Mouse (Mus musculus): ENCODE measurements at regions not wholly inside any gene's neighbourhood (a gene's known extent, or its start where the extent isn't known, plus 50 kb on each side); places are given as distances from the start of the nearest gene placed in this dataset.

GRCm38 (mm10) chr4:87718166-87718805 lies 314.9 kb downstream of the Mllt3 start:
- DNase-seq (ENCODE audit: low read depth, low spot score), result no peak

- no peak for DNase-seq (ENCODE audit: low read depth, low spot score)
Measured at GRCm38 (mm10) chr4:87715212-87715933, 317.8 kb downstream of the Mllt3 start.

- DNase-seq (ENCODE audit: low read depth, low spot score), result no peak
Measured at GRCm38 (mm10) chr4:87712691-87713090, 320.5 kb downstream of the Mllt3 start.

- no peak for DNase-seq (ENCODE audit: low read depth, low spot score)
Measured at GRCm38 (mm10) chr4:87712286-87712685, 320.9 kb downstream of the Mllt3 start.

- DNase-seq (ENCODE audit: low read depth, low spot score), result no peak
Measured at GRCm38 (mm10) chr4:87711185-87711827, 321.9 kb downstream of the Mllt3 start.

GRCm38 (mm10) chr4:87708981-87709645 lies 324.1 kb downstream of the Mllt3 start:
- no peak for DNase-seq (ENCODE audit: low read depth, low spot score)

- no peak for DNase-seq (ENCODE audit: low read depth, low spot score)
Measured at GRCm38 (mm10) chr4:87707386-87707785, 325.8 kb downstream of the Mllt3 start.

- DNase-seq (ENCODE audit: low read depth, low spot score), result no peak
Measured at GRCm38 (mm10) chr4:87702834-87703233, 330.3 kb downstream of the Mllt3 start.

- no peak for DNase-seq (ENCODE audit: low read depth, low spot score)
Measured at GRCm38 (mm10) chr4:87702290-87702689, 330.9 kb downstream of the Mllt3 start.

GRCm38 (mm10) chr4:87701024-87701423 lies 332.1 kb downstream of the Mllt3 start:
- DNase-seq (ENCODE audit: low read depth, low spot score), result no peak

GRCm38 (mm10) chr4:87700508-87700907 lies 332.7 kb downstream of the Mllt3 start:
- no peak for DNase-seq (ENCODE audit: low read depth, low spot score)

- DNase-seq (ENCODE audit: low read depth, low spot score), result no peak
Measured at GRCm38 (mm10) chr4:87699586-87699985, 333.6 kb downstream of the Mllt3 start.

- DNase-seq (ENCODE audit: low read depth, low spot score), result no peak
Measured at GRCm38 (mm10) chr4:87698750-87699149, 334.4 kb downstream of the Mllt3 start.

GRCm38 (mm10) chr4:87696921-87697320 lies 336.2 kb downstream of the Mllt3 start:
- no peak for DNase-seq (ENCODE audit: low read depth, low spot score)

- DNase-seq (ENCODE audit: low read depth, low spot score), result no peak
Measured at GRCm38 (mm10) chr4:87695811-87696210, 337.4 kb downstream of the Mllt3 start.

GRCm38 (mm10) chr4:87692741-87693140 lies 340.4 kb downstream of the Mllt3 start:
- DNase-seq (ENCODE audit: low read depth, low spot score), result no peak

GRCm38 (mm10) chr4:87684952-87685351 lies 348.2 kb downstream of the Mllt3 start:
- DNase-seq (ENCODE audit: low read depth, low spot score), result no peak

GRCm38 (mm10) chr4:87682783-87683182 lies 350.4 kb downstream of the Mllt3 start:
- peak; percentile 13 for DNase-seq (ENCODE audit: low read depth, low spot score)

GRCm38 (mm10) chr4:87671101-87671500 lies 362.1 kb downstream of the Mllt3 start:
- DNase-seq (ENCODE audit: low read depth, low spot score), result no peak

GRCm38 (mm10) chr4:87670167-87670566 lies 363.0 kb downstream of the Mllt3 start:
- DNase-seq (ENCODE audit: low read depth, low spot score), result no peak

- no peak for DNase-seq (ENCODE audit: low read depth, low spot score)
Measured at GRCm38 (mm10) chr4:87669480-87669879, 363.7 kb downstream of the Mllt3 start.

GRCm38 (mm10) chr4:87668314-87668713 lies 364.9 kb downstream of the Mllt3 start:
- DNase-seq (ENCODE audit: low read depth, low spot score), result no peak
